Mouse (Mus musculus) heart, adult 8-10 months (tissue): ENCODE data around the gene Atat1. TPM values are rescaled to one million over a fixed set of nuclear protein-coding genes. Genes with fewer than 3 reads are reported as not detected.

Experiments
- microRNA-seq: library from miRNA; unstranded; fragments of <30 nt; microRNA quantifications from one replicate; pipeline ENCODE4 v1.2.0, GENCODE M21; 2022
- total RNA-seq, 4 experiments: library from RNA; stranded (reverse); gene quantifications; 2 replicates each; pipeline ENCODE4 v1.2.4; 2022

Gene Atat1
- total RNA-seq, 4 experiments from 2014 or later, result 6.6 to 9.3 (median 8.3) TPM

Small RNA genes within 50 kb of the gene (microRNA-seq; reads per million reads assigned to microRNA genes)
- gene Gm28033 (not detected), gene Mir1894 (not detected)

Other genes with a start within 250 kb of the Atat1 start
- 10 to 100 TPM; 30.4 to 34.9 (median 31.8) TPM for gene Vars2, start 242.5 kb downstream of the Atat1 start, total RNA-seq
- 10 to 100 TPM; 18.4 to 22.2 (median 21.2) TPM for gene Gtf2h4, start 236.3 kb downstream of the Atat1 start, total RNA-seq
- 10 to 100 TPM; 23.8 to 30.0 (median 29.5) TPM for gene Ddr1, start 205.5 kb downstream of the Atat1 start, total RNA-seq
- 10 to 100 TPM; 31.3 to 64.3 (median 38.9) TPM for gene Ier3, start 88.4 kb downstream of the Atat1 start, total RNA-seq
- 100 to 1,000 TPM; 154 to 174 (median 157) TPM for gene Flot1, start 86.8 kb downstream of the Atat1 start, total RNA-seq
- gene Tubb5, start 71.8 kb downstream of the Atat1 start, total RNA-seq, result 10 to 100 TPM; 65.2 to 94.6 (median 72.1) TPM
- 10 to 100 TPM; 11.5 to 12.8 (median 12.0) TPM for gene Mdc1, start 68.6 kb downstream of the Atat1 start, total RNA-seq
- gene Nrm, start 48.8 kb downstream of the Atat1 start, total RNA-seq, result 1 to 10 TPM; 1.7 to 2.9 (median 1.8) TPM
- 10 to 100 TPM; 10.5 to 13.5 (median 11.8) TPM for gene Ppp1r18, start 44.5 kb downstream of the Atat1 start, total RNA-seq
- 10 to 100 TPM; 18.7 to 20.8 (median 20.1) TPM for gene Dhx16, start 30.3 kb downstream of the Atat1 start, total RNA-seq
- gene 2310061I04Rik, start 12.6 kb downstream of the Atat1 start, total RNA-seq, result 100 to 1,000 TPM in 3 of 4 experiments, 10 to 100 TPM in 1; 85.5 to 115 (median 106) TPM
- gene Mrps18b, start 6.3 kb upstream of the Atat1 start, total RNA-seq, result 10 to 100 TPM; 56.1 to 73.8 (median 57.0) TPM
- 10 to 100 TPM; 22.7 to 42.3 (median 25.8) TPM for gene Ppp1r10, start 6.4 kb upstream of the Atat1 start, total RNA-seq
- 10 to 100 TPM; 70.8 to 76.2 (median 72.2) TPM for gene Abcf1, start 59.7 kb upstream of the Atat1 start, total RNA-seq
- gene Gnl1, start 69.8 kb upstream of the Atat1 start, total RNA-seq, result 10 to 100 TPM; 32.1 to 41.0 (median 35.1) TPM
- gene Prr3, start 70.2 kb upstream of the Atat1 start, total RNA-seq, result 1 to 10 TPM; 2.0 to 4.0 (median 2.9) TPM
- gene H2-T24, start 110.5 kb upstream of the Atat1 start, total RNA-seq, result 1 to 10 TPM; 6.1 to 7.4 (median 7.1) TPM
- gene H2-T23, start 122.8 kb upstream of the Atat1 start, total RNA-seq, result 10 to 100 TPM; 26.8 to 28.5 (median 27.9) TPM
- 10 to 100 TPM; 10.4 to 14.0 (median 13.0) TPM for gene H2-T22, start 132.7 kb upstream of the Atat1 start, total RNA-seq
- not detected for gene Gm6034, start 132.9 kb upstream of the Atat1 start, total RNA-seq
- gene Gm11127, start 148.3 kb upstream of the Atat1 start, total RNA-seq, result 1 to 10 TPM; 4.0 to 5.5 (median 4.9) TPM
- under 1 TPM in 3 of 4 experiments, not detected in 1; 0.19 to 0.26 (median 0.25) TPM for gene Gm19684, start 211.6 kb upstream of the Atat1 start, total RNA-seq
- gene Gm7030, start 219.3 kb upstream of the Atat1 start, total RNA-seq, result under 1 TPM in 2 of 4 experiments, not detected in 2; 0.34 to 0.38 TPM